Mouse (Mus musculus): ENCODE results near the gene Pm20d1.

GRCm38 (mm10) chr1:131800001-131800400, 2.8 kb downstream of the Pm20d1 start:
- TF ChIP-seq CTCF (IDR thresholded peaks at IDR 0.05; ENCODE audit: borderline replicate concordance, insufficient read depth, low read length), result no peak
- no peak for TF ChIP-seq POLR2A (IDR thresholded peaks at IDR 0.05; ENCODE audit: low read depth, low read length)
